Mouse (Mus musculus) hindbrain, postnatal 0 days (tissue): ENCODE results near the gene 1700022I11Rik. TPM values are rescaled to one million over a fixed set of nuclear protein-coding genes. Genes with fewer than 3 reads are reported as not detected.
"Not testable (repeated sequence)": the region's sequence is repeated elsewhere in the genome, so short reads cannot be mapped to it uniquely, and the experiment has no call there.

Source experiments
- ATAC-seq: fragments of 200-750 bp; cut with Nextera tagmentation; 2 replicates; pipeline ENCODE4 v1.8.0; 2017; ENCODE audit warnings: mild to moderate bottlenecking, moderate TSS enrichment, moderate library complexity
- DNase-seq: peaks from one replicate; pipeline ENCODE4 v3.0.0-alpha.2; 2015; ENCODE audit warnings: low spot score
- H3K27ac ChIP-seq: fragments of 300-500 bp; sonication (generic); 2 replicates; pipeline ENCODE4 v1.5.1; 2014; ENCODE audit warnings: mild to moderate bottlenecking
- H3K27me3 ChIP-seq: fragments of 300-500 bp; sonication (generic); 2 replicates; pipeline ENCODE4 v1.6.1; 2014; ENCODE audit warnings: low read length, mixed read lengths; ENCODE audit not compliant: insufficient read depth
- H3K36me3 ChIP-seq: fragments of 300-500 bp; sonication (generic); 2 replicates; pipeline ENCODE4 v1.6.1; 2014; ENCODE audit warnings: low read length, mixed read lengths; ENCODE audit not compliant: insufficient read depth
- H3K4me1 ChIP-seq: fragments of 300-500 bp; sonication (generic); 2 replicates; pipeline ENCODE4 v1.6.1; 2014; ENCODE audit warnings: antibody characterized with exemption, low read length, mixed read lengths; ENCODE audit not compliant: insufficient read depth
- H3K4me2 ChIP-seq: fragments of 300-500 bp; sonication (generic); 2 replicates; pipeline ENCODE4 v1.6.1; 2014; ENCODE audit warnings: low read depth, mild to moderate bottlenecking, low read length, moderate library complexity, mixed read lengths
- H3K4me3 ChIP-seq: fragments of 300-500 bp; sonication (generic); 2 replicates; pipeline ENCODE4 v1.5.1; 2014; ENCODE audit warnings: low read length
- H3K9ac ChIP-seq: fragments of 300-500 bp; sonication (generic); replicated peaks from 2 replicates; pipeline ENCODE4 v1.6.1; 2014; ENCODE audit warnings: mild to moderate bottlenecking, low read length, moderate library complexity, mixed read lengths
- H3K9me3 ChIP-seq: fragments of 300-500 bp; sonication (generic); 2 replicates; pipeline ENCODE4 v1.6.1; 2016; ENCODE audit warnings: low read length, mixed read lengths
- CTCF ChIP-seq: IDR thresholded peaks from 2 replicates; pipeline ENCODE4 v1.5.1; 2016; ENCODE audit warnings: antibody characterized with exemption, control low read depth, low read depth
- WGBS: fragments of 180-500 bp; shearing (Covaris S2); extraction: QIAGEN DNeasy Blood & Tissue Kit; methylation state at CpG from one replicate; pipeline ENCODE4 v1.1.7; 2014; 5-methylcytosine and 5-hydroxymethylcytosine counted together
- polyA plus RNA-seq: library from polyadenylated mRNA; unstranded; fragments of >200 nt; fragmentation: Nextera tagmentation; extraction: Ambion mirVana; gene quantifications from 2 replicates; pipeline ENCODE4 v1.2.1, GENCODE M21; 2015
- total RNA-seq: library from RNA; depleted of rRNA; stranded (reverse); fragments of >200 nt; gene quantifications from 2 replicates; pipeline ENCODE4 v1.2.3, GENCODE M21; 2014

Gene 1700022I11Rik
- total and polyA plus RNA-seq, 2 experiments from 2014 or later: 0.60 TPM; not detected in 1

GRCm38 (mm10) chr4:42972952-42973351, 3.5 kb downstream of the 1700022I11Rik start:
- no peak for ATAC-seq
- Histone ChIP-seq H3K27me3 (no peaks in the 10 kb centered on the region), H3K4me3 (no peak overlapping the region), H3K36me3 (no peaks in the 10 kb centered on the region), H3K27ac (no peak overlapping the region), H3K4me1 (no peaks in the 10 kb centered on the region), H3K9ac (no peak overlapping the region), H3K9me3 (no peaks in the 10 kb centered on the region), H3K4me2 (no peak overlapping the region)
- no peak for DNase-seq
- WGBS: 72% methylated on average over 4 of the region's 4 CpGs
- no peak for TF ChIP-seq CTCF

GRCm38 (mm10) chr4:42973868-42974267, 4.5 kb downstream of the 1700022I11Rik start:
- ATAC-seq (no peak), DNase-seq (no peak)
- Histone ChIP-seq H3K27ac (no peak overlapping the region), H3K9ac (no peak overlapping the region), H3K4me3 (no peak overlapping the region), H3K36me3 (0 out of 2 replicates have a peak, but pooled peaks cover 4% of the 10 kb centered on the region), H3K9me3 (no peaks in the 10 kb centered on the region), H3K4me2 (no peak overlapping the region), H3K4me1 (no peaks in the 10 kb centered on the region), H3K27me3 (no peaks in the 10 kb centered on the region)
- TF ChIP-seq CTCF: no peak
- 82% methylated on average over 5 of the region's 5 CpGs for WGBS

- peaks cover 22% of the 10 kb centered on the region; the same call in 1 of the 2 replicates for H3K36me3 ChIP-seq
These were observed 8.7 kb downstream of the 1700022I11Rik start for GRCm38 (mm10) chr4:42978062-42978461.

GRCm38 (mm10) chr4:42980467-42980866, 11.1 kb downstream of the 1700022I11Rik start:
- not testable (repeated sequence) for H3K9ac ChIP-seq, DNase-seq, H3K9me3 ChIP-seq, H3K4me2 ChIP-seq, ATAC-seq, H3K4me1 ChIP-seq, H3K27ac ChIP-seq, H3K27me3 ChIP-seq, H3K4me3 ChIP-seq
- 89% methylated on average over 7 of the region's 8 CpGs for WGBS
- peaks cover 43% of the 10 kb centered on the region; the same call in 1 of the 2 replicates for H3K36me3 ChIP-seq

More at GRCm38 (mm10) chr4:42978062-42978461, 8.7 kb downstream of the 1700022I11Rik start:
- Histone ChIP-seq H3K27me3 (no peaks in the 10 kb centered on the region), H3K4me3 (no peak overlapping the region), H3K4me2 (no peak overlapping the region), H3K27ac (no peak overlapping the region), H3K9ac (no peak overlapping the region), H3K9me3 (no peaks in the 10 kb centered on the region), H3K4me1 (no peaks in the 10 kb centered on the region)
- WGBS: 91% methylated on average over 4 of the region's 4 CpGs
- ATAC-seq (no peak), DNase-seq (no peak)
- peak; percentile 36 for TF ChIP-seq CTCF

DNA sequence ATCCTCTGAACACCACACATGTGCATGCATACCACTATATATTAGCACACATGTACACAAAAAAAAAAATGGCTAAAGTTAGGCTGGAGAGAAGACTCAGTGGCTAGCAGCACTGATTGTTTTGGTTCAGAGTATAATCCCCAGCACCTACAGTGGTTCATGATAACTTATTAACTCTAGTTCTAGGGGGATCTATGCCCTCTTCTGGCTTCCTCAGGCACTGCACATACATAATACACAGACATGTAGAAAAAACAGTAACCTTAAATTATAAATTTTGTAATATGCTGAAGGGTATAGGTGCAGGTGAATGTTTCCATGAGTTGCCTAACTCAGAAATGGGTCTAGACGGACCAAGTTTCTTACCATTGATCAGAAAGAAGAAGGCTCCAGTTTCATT, 18.9 kb downstream of the 1700022I11Rik start:
- ATAC-seq (no peak), DNase-seq (no peak)
- H3K4me2 ChIP-seq: no peak overlapping the region
- no peaks in the 10 kb centered on the region for H3K4me1 ChIP-seq
- H3K27me3 ChIP-seq: no peaks in the 10 kb centered on the region
- 87% methylated on average over 1 of the region's 1 CpGs for WGBS
- no peak overlapping the region for H3K27ac ChIP-seq
- peak; percentile 13; the same call in 1 of the 2 replicates for TF ChIP-seq CTCF
- peaks cover 88% of the 10 kb centered on the region for H3K36me3 ChIP-seq
- H3K4me3 ChIP-seq: no peak overlapping the region
- H3K9me3 ChIP-seq: no peaks in the 10 kb centered on the region
- no peak overlapping the region for H3K9ac ChIP-seq

GRCm38 (mm10) chr4:42998022-42998421, 28.6 kb downstream of the 1700022I11Rik start:
- H3K4me2 ChIP-seq: peak overlapping the region; percentile 93
- H3K9ac ChIP-seq: 0 out of 2 replicates have a peak overlapping the region, but pooled peaks have one; percentile 97
- H3K4me1 ChIP-seq: peaks cover 16% of the 10 kb centered on the region
- H3K4me3 ChIP-seq: peak overlapping the region; percentile 96; the same call in 1 of the 2 replicates
- no peaks in the 10 kb centered on the region for H3K27me3 ChIP-seq
- no peak for TF ChIP-seq CTCF
- WGBS: 71% methylated on average over 2 of the region's 2 CpGs
- H3K36me3 ChIP-seq: peaks cover 23% of the 10 kb centered on the region
- DNase-seq (no peak), ATAC-seq (no peak)
- H3K27ac ChIP-seq: no peak overlapping the region
- no peaks in the 10 kb centered on the region for H3K9me3 ChIP-seq

DNA sequence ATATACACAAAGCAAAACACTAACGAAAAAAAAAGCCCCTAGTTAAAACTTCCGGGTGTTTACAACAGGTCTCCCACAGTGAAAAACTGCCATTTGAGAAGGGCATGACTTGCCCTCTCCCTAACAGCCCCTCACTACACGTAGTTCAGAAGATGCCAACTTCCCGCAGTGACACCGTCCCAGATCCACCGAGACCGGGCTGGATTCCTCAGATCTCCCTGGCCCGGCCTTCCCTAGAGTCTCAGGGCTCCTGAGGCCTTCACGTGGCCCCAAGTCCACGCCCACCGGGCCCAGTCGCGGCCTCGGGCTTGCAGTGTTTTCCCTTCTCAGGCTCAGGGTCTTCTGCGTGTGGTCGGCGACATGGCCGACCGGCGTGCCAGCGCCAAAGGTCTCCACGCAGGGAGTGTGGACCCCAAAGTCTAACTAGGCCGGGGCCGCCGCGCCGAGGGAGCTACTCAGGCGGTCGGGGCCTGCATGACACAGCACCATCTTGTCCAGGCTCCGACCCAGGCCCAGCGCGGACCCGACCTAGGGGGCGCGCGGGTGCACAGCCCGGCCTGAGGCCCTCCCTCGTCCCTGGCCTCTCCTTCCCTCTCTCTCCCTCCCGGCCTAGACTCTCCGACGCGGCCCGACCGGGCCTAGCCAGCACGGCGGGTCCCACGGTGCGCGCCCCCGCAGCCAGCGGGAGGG, 30.2 kb downstream of the 1700022I11Rik start:
- Histone ChIP-seq H3K27ac (peak overlapping the region; percentile 99), H3K9ac (peak overlapping the region; percentile 97), H3K27me3 (no peaks in the 10 kb centered on the region), H3K36me3 (peaks cover 7% of the 10 kb centered on the region; the same call in 1 of the 2 replicates), H3K9me3 (no peaks in the 10 kb centered on the region), H3K4me1 (peaks cover 16% of the 10 kb centered on the region), H3K4me2 (peak overlapping the region; percentile 93), H3K4me3 (peak overlapping the region; percentile 96)
- ATAC-seq (peak; percentile 68), DNase-seq (peak; percentile 77)
- WGBS: under 1% methylated on average over 50 of the region's 51 CpGs
- TF ChIP-seq CTCF: peak; percentile 34

DNA sequence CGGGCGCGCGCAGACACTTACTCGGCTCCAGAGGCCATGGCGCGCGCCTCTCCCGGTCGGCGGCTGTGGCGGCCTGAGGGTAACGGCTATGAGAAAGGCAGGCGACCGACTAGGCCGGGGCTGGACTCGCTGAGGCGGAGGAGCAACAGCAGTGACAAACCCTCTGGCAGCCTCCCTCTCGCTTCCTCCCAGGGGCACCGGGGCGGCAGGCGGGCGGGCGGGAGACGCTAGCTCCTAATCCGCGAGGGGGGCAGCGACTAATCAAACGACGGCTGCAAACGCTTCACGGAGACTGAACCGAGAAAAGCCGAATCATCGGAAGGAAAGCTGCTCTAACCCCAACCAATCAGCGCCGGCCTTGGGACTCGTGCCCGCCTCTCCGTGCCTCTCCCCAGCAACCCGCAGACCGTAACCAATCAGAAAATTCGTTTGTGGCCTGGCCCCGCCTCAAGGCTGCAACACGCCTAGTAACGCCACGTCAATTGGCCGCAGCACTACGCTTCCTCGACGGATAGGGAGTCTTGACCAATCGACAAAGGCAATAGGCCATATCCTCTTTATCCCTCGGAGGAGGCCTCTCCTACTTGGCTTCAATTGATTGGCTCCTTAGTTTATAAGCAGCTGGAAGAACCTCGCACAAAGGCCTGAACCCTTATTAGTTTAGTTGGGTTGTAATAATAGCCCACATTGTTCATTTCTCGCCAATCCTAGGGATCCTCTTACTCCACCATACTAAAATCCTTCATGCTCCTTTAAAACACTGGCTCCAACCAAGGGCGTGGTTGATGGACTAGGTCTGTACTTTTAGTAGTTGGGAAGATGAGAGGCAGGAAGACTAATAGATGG, 31.0 kb downstream of the 1700022I11Rik start, which contains the start of gene Vcp:
Vcp (minus strand) TSS at position 367 of the 846 bp plus-strand sequence.
- Histone ChIP-seq H3K4me3 (peak within 1 kb of the TSS; percentile 96), H3K4me1 (peaks cover 16% of the 10 kb centered on the region), H3K27ac (peak within 1 kb of the TSS; percentile 99), H3K4me2 (peak within 1 kb of the TSS; percentile 93), H3K9ac (peak within 1 kb of the TSS; percentile 97)
- ATAC-seq (peak; percentile 99), DNase-seq (peak; percentile 99)
- H3K27me3 ChIP-seq, H3K36me3 ChIP-seq, H3K9me3 ChIP-seq: not testable (repeated sequence)
- 1% methylated on average over 46 of the region's 56 CpGs for WGBS
